Mouse (Mus musculus) limb, embryonic 14.5 days (tissue): ENCODE measurements around the gene Lrp2. TPM values are rescaled to one million over a fixed set of nuclear protein-coding genes. Genes with fewer than 3 reads are reported as not detected.
A peak's percentile ranks its signal among the peaks of the same experiment; 100 is the strongest.

ENCODE experiments used
- ATAC-seq: fragments of 200-750 bp; cut with Nextera tagmentation; 2 replicates; pipeline ENCODE4 v1.8.0; 2017; ENCODE audit warnings: low read depth, moderate number of reproducible peaks, moderate TSS enrichment; ENCODE audit not compliant: low FRiP score
- DNase-seq: peaks from one replicate; pipeline ENCODE4 v3.0.0-alpha.2; 2015; ENCODE audit warnings: low spot score
- H3K27ac ChIP-seq: fragments of 300-500 bp; sonication (generic); replicated peaks from 2 replicates; pipeline ENCODE4 v1.5.1; 2014; ENCODE audit warnings: low read depth, mild to moderate bottlenecking, low read length, moderate library complexity, mixed read lengths
- H3K27me3 ChIP-seq: fragments of 300-500 bp; sonication (generic); 2 replicates; pipeline ENCODE4 v1.6.1; 2014; ENCODE audit warnings: low read length, mixed read lengths; ENCODE audit not compliant: control insufficient read depth, insufficient read depth
- H3K36me3 ChIP-seq: fragments of 300-500 bp; sonication (generic); 2 replicates; pipeline ENCODE4 v1.6.1; 2014; ENCODE audit warnings: mild to moderate bottlenecking, low read length, moderate library complexity, mixed read lengths; ENCODE audit not compliant: control insufficient read depth, insufficient read depth
- H3K4me1 ChIP-seq: fragments of 300-500 bp; sonication (generic); 2 replicates; pipeline ENCODE4 v1.6.1; 2014; ENCODE audit warnings: antibody characterized with exemption, low read length, mixed read lengths; ENCODE audit not compliant: control insufficient read depth, insufficient read depth
- H3K4me2 ChIP-seq: fragments of 300-500 bp; sonication (generic); replicated peaks from 2 replicates; pipeline ENCODE4 v1.6.1; 2014; ENCODE audit warnings: low read depth, mild to moderate bottlenecking, low read length, moderate library complexity; ENCODE audit not compliant: severe bottlenecking
- H3K4me3 ChIP-seq: fragments of 300-500 bp; sonication (generic); replicated peaks from 2 replicates; pipeline ENCODE4 v1.5.1; 2014; ENCODE audit warnings: low read length
- H3K9ac ChIP-seq: fragments of 300-500 bp; sonication (generic); 2 replicates; pipeline ENCODE4 v1.6.1; 2014; ENCODE audit warnings: mild to moderate bottlenecking, low read depth, low read length, moderate library complexity; ENCODE audit not compliant: severe bottlenecking
- H3K9me3 ChIP-seq: fragments of 300-500 bp; sonication (generic); 2 replicates; pipeline ENCODE4 v1.6.1; 2016; ENCODE audit warnings: low read length; ENCODE audit not compliant: control insufficient read depth
- POLR2A ChIP-seq: fragments of 200-500 bp; IDR thresholded peaks from 2 replicates; pipeline ENCODE4 v1.8.0; 2012; ENCODE audit warnings: inconsistent platforms, mild to moderate bottlenecking, moderate library complexity, borderline replicate concordance; ENCODE audit not compliant: insufficient read depth, insufficient read length; ENCODE audit errors: extremely low read depth
- WGBS: fragments of 180-500 bp; shearing (Covaris S2); extraction: QIAGEN DNeasy Blood & Tissue Kit; methylation state at CpG from one replicate; pipeline ENCODE4 v1.1.7; 2014; 5-methylcytosine and 5-hydroxymethylcytosine counted together
- polyA plus RNA-seq, 2 experiments: library from polyadenylated mRNA; depleted of rRNA in 1 of 2; stranded (reverse) in 1 of 2; unstranded in 1 of 2; fragments of >200 nt; fragmentation: Nextera tagmentation in 1 of 2; extraction: Ambion mirVana in 1 of 2; gene quantifications; 2 replicates each; pipeline versions ENCODE4 v1.2.1 to v1.2.3; 2012 to 2014

The Lrp2 gene
- polyA plus RNA-seq (2012; rRNA removed): 0.09 and 0.12 TPM in 2 replicates
- 0.01 TPM in 1 of 2 replicates, not detected in the other for polyA plus RNA-seq (2014; fragmentation: Nextera tagmentation; extraction: Ambion mirVana)

DNA sequence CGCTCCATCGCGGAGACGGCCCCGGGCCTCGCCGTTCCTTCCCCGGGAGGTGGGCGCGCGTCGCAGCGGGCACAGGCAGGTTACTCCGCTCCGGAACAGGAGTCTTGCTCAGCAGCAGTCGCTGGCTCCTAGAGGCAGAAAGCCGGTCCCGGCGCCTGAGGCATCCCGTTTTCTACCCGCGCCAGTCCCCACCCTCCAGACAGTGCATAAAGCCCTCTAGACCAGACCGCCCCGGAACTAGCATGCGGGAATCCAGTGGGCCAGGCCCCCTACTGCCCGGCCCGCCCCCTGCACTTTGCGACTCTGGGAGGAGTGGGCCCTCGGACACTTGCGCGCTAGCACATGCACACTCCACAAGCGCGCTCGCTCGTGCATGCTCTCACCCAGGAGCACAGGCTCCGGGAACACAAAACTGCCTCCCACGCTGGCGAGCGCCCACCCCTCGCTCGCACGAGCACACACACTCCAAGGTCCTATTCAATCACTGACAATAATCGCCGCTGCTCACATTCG, at the start of gene Lrp2:
Lrp2 (minus strand) TSS at position 180 of the 513 bp plus-strand sequence.
- TF ChIP-seq POLR2A: no peak
- no peak within 1 kb of the TSS for H3K27ac ChIP-seq
- peak within 1 kb of the TSS; percentile 99 for H3K4me2 ChIP-seq
- ATAC-seq (peak; percentile 50; the same call in 1 of the 2 replicates), DNase-seq (peak; percentile 31)
- H3K36me3 ChIP-seq: no peaks in the 10 kb centered on the region
- peak within 1 kb of the TSS; percentile 46 for H3K9ac ChIP-seq
- H3K4me1 ChIP-seq: peaks cover 14% of the 10 kb centered on the region
- peaks cover 60% of the 10 kb centered on the region for H3K27me3 ChIP-seq
- H3K9me3 ChIP-seq: no peaks in the 10 kb centered on the region
- peak within 1 kb of the TSS; percentile 58 for H3K4me3 ChIP-seq
- WGBS: 1% methylated on average over 40 of the region's 45 CpGs

GRCm38 (mm10) chr2:69635064-69635701, 49.3 kb upstream of the Lrp2 start:
- Histone ChIP-seq H3K9me3 (no peaks in the 10 kb centered on the region), H3K27ac (no peak overlapping the region), H3K4me3 (peak overlapping the region; percentile 35), H3K36me3 (no peaks in the 10 kb centered on the region), H3K9ac (0 out of 2 replicates have a peak overlapping the region, but pooled peaks have one; percentile 31), H3K4me2 (peak overlapping the region; percentile 47), H3K4me1 (no peaks in the 10 kb centered on the region), H3K27me3 (no peaks in the 10 kb centered on the region)
- ATAC-seq (peak; percentile 73; the same call in 1 of the 2 replicates), DNase-seq (peak; percentile 85)
- no peak for TF ChIP-seq POLR2A
- 9% methylated on average over 11 of the region's 11 CpGs for WGBS

DNA sequence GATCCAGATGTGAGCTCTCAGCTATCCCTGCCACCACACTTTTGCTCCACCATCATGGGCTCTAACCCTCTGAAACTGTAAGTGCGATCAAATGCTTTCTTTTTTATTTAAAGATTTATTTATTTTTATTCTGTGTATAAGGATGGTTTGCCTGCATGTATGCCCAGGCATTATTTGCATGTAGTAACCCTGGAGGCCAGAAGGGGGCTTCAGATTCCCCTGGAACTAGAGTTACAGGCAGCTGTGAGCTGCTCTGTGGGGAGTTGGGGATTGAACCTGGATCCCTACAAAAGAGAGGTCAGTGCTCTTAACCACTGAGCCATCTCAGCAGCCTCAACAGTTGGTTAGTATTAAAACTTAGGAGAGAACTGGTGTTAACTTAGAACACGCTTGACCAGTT, 45.6 kb upstream of the Lrp2 start:
- ATAC-seq: no peak
- Histone ChIP-seq H3K9me3 (peaks cover 3% of the 10 kb centered on the region; the same call in 1 of the 2 replicates), H3K27me3 (no peaks in the 10 kb centered on the region), H3K36me3 (no peaks in the 10 kb centered on the region), H3K4me2 (no peak overlapping the region), H3K9ac (no peak overlapping the region), H3K4me1 (no peaks in the 10 kb centered on the region), H3K27ac (no peak overlapping the region), H3K4me3 (no peak overlapping the region)
- DNase-seq: no peak
- WGBS: 90% methylated on average over 2 of the region's 2 CpGs
- TF ChIP-seq POLR2A: no peak

GRCm38 (mm10) chr2:69630792-69631191, 44.9 kb upstream of the Lrp2 start:
- Histone ChIP-seq H3K27ac (no peak overlapping the region), H3K9me3 (peaks cover 3% of the 10 kb centered on the region; the same call in 1 of the 2 replicates), H3K4me1 (no peaks in the 10 kb centered on the region), H3K4me2 (no peak overlapping the region), H3K4me3 (no peak overlapping the region), H3K27me3 (no peaks in the 10 kb centered on the region), H3K36me3 (no peaks in the 10 kb centered on the region), H3K9ac (no peak overlapping the region)
- no peak for TF ChIP-seq POLR2A
- DNase-seq (peak; percentile 13), ATAC-seq (no peak)
- 87% methylated on average over 5 of the region's 5 CpGs for WGBS

- H3K4me1 ChIP-seq: no peaks in the 10 kb centered on the region
- H3K27ac ChIP-seq: no peak overlapping the region
- no peak overlapping the region for H3K4me2 ChIP-seq
- H3K9ac ChIP-seq: no peak overlapping the region
- DNase-seq (no peak), ATAC-seq (no peak)
- H3K36me3 ChIP-seq: no peaks in the 10 kb centered on the region
- TF ChIP-seq POLR2A: no peak
- peaks cover 3% of the 10 kb centered on the region; the same call in 1 of the 2 replicates for H3K9me3 ChIP-seq
- WGBS: 92% methylated on average over 6 of the region's 6 CpGs
- no peaks in the 10 kb centered on the region for H3K27me3 ChIP-seq
- H3K4me3 ChIP-seq: no peak overlapping the region
Observed at GRCm38 (mm10) chr2:69629914-69630313, 44.0 kb upstream of the Lrp2 start.
